ENCODE assay signal across 13 mouse cellular contexts in genomic region chr8:47324117-47324820, GRCm38 (mm10).
A peak's percentile ranks its signal among the peaks of the same experiment; 100 is the strongest.
DNase-seq lines count a peak whose midpoint lies in the region; ATAC-seq and TF ChIP-seq lines count a peak whose summit lies in the region.
"Had no signal": no experiment of that assay in that cellular context is flagged by ENCODE, and none has a peak within 500 bp of the region (broad histone marks: within the 10 kb centered on the region; RNA-seq: fewer than 3 reads in every experiment).

No protein-coding gene starts in this region.

- no peaks in the 10 kb centered on the region for H3K9me3 ChIP-seq in kidney, embryonic 15.5 days (replicated peaks)
- H3K9me3 ChIP-seq in forebrain, embryonic 14.5 days (replicated peaks; ENCODE audit: control insufficient read depth, low read length), result no peaks in the 10 kb centered on the region
- H3K9me3 ChIP-seq in midbrain, embryonic 14.5 days (ENCODE audit: control insufficient read depth, low read length), result no peaks in the 10 kb centered on the region
- H3K9me3 ChIP-seq: liver, embryonic 15.5 days had no signal

- no peak for TF ChIP-seq POLR2A in kidney, adult 2 months (IDR thresholded peaks at IDR 0.05; ENCODE audit: low read depth, low read length)

- 34% methylated on average over 16 of the region's 16 CpGs for WGBS in kidney, embryonic 15.5 days
- WGBS in kidney, adult 2 months, result 51% methylated on average over 16 of the region's 16 CpGs
- WGBS in forebrain, embryonic 14.5 days, result 21% methylated on average over 16 of the region's 16 CpGs
- 22% methylated on average over 16 of the region's 16 CpGs for WGBS in midbrain, embryonic 14.5 days

- H3K27ac ChIP-seq in kidney, embryonic 15.5 days, result no peak overlapping the region
- no peak overlapping the region for H3K27ac ChIP-seq in kidney, adult 2 months (ENCODE audit: insufficient read depth, low read depth, low read length)
- H3K27ac ChIP-seq in forebrain, embryonic 14.5 days (ENCODE audit: low read depth, low read length), result no peak overlapping the region
- H3K27ac ChIP-seq in midbrain, embryonic 14.5 days (replicated peaks; ENCODE audit: low read depth, low read length), result no peak overlapping the region
- H3K27ac ChIP-seq: left cerebral cortex, adult 2 months; liver, embryonic 15.5 days had no signal

- H3K4me3 ChIP-seq in kidney, embryonic 15.5 days (replicated peaks), result no peak overlapping the region
- no peak overlapping the region for H3K4me3 ChIP-seq in kidney, adult 2 months (ENCODE audit: insufficient read depth, low read depth, low read length)
- no peak overlapping the region for H3K4me3 ChIP-seq in forebrain, embryonic 14.5 days (ENCODE audit: low read depth, low read length)
- H3K4me3 ChIP-seq in midbrain, embryonic 14.5 days (replicated peaks; ENCODE audit: low read depth, low read length), result no peak overlapping the region
- H3K4me3 ChIP-seq: left cerebral cortex, adult 2 months; liver, embryonic 15.5 days; megakaryocyte, embryonic 14.5 days had no signal

- DNase-seq in kidney, adult 2 months, result no peak
- DNase-seq in Muller cell, postnatal 12 days (ENCODE audit: inconsistent ontology term), result peak; percentile 81
- DNase-seq in forebrain, embryonic 14.5 days (ENCODE audit: low spot score), result peak; percentile 41
- DNase-seq in midbrain, embryonic 14.5 days, result peak; percentile 33
- DNase-seq in urinary bladder, postnatal 25 days (ENCODE audit: low spot score), result no peak
- DNase-seq in adrenal gland, postnatal 25 days, result no peak
- DNase-seq: cerebellum, postnatal 10 days had no signal

- H3K4me1 ChIP-seq in kidney, embryonic 15.5 days, result peaks cover 10% of the 10 kb centered on the region; the same call in 1 of the 2 replicates
- peaks cover 4% of the 10 kb centered on the region; the same call in 1 of the 2 replicates for H3K4me1 ChIP-seq in kidney, adult 2 months (ENCODE audit: control insufficient read depth, insufficient read depth, low read length)
- H3K4me1 ChIP-seq in forebrain, embryonic 14.5 days (ENCODE audit: control insufficient read depth, insufficient read depth, low read length), result peaks cover 5% of the 10 kb centered on the region; the same call in 1 of the 2 replicates
- H3K4me1 ChIP-seq in midbrain, embryonic 14.5 days (ENCODE audit: control insufficient read depth, insufficient read depth, low read length), result peaks cover 12% of the 10 kb centered on the region
- H3K4me1 ChIP-seq: liver, embryonic 15.5 days; megakaryocyte, embryonic 14.5 days had no signal

- no peaks in the 10 kb centered on the region for H3K27me3 ChIP-seq in kidney, embryonic 15.5 days
- no peaks in the 10 kb centered on the region for H3K27me3 ChIP-seq in kidney, adult 2 months (replicated peaks; ENCODE audit: control insufficient read depth, insufficient read depth, low read length)
- H3K27me3 ChIP-seq in forebrain, embryonic 14.5 days (replicated peaks; ENCODE audit: control insufficient read depth, insufficient read depth, low read length), result no peaks in the 10 kb centered on the region
- no peaks in the 10 kb centered on the region for H3K27me3 ChIP-seq in midbrain, embryonic 14.5 days (ENCODE audit: control insufficient read depth, insufficient read depth, low read length)
- H3K27me3 ChIP-seq: liver, embryonic 15.5 days; megakaryocyte, embryonic 14.5 days had no signal

- ATAC-seq in kidney, embryonic 15.5 days (replicated peaks; ENCODE audit: low FRiP score), result 0 out of 2 replicates have a peak, but pooled peaks have one; percentile 40
- ATAC-seq in forebrain, embryonic 14.5 days, result peak; percentile 63; the same call in 1 of the 2 replicates
- ATAC-seq in midbrain, embryonic 14.5 days (ENCODE audit: low FRiP score, low TSS enrichment), result 0 out of 2 replicates have a peak, but pooled peaks have one; percentile 31
- ATAC-seq in granulocyte monocyte progenitor cell, adult 5-6 weeks (replicated peaks; ENCODE audit: poor library complexity, severe bottlenecking), result no peak
- ATAC-seq: inflammation-experienced regulatory T-cells, adult 6 months had no signal

- 0 out of 2 replicates have a peak overlapping the region, but pooled peaks have one; percentile 16 for H3K4me2 ChIP-seq in kidney, embryonic 15.5 days
- H3K4me2 ChIP-seq in forebrain, embryonic 14.5 days (ENCODE audit: low read length), result peak overlapping the region; percentile 12; the same call in 1 of the 2 replicates
- H3K4me2 ChIP-seq in midbrain, embryonic 14.5 days (ENCODE audit: low read length), result no peak overlapping the region
- H3K4me2 ChIP-seq: liver, embryonic 15.5 days had no signal

- no peaks in the 10 kb centered on the region for H3K36me3 ChIP-seq in kidney, embryonic 15.5 days
- no peaks in the 10 kb centered on the region for H3K36me3 ChIP-seq in kidney, adult 2 months (ENCODE audit: control insufficient read depth, insufficient read depth, low read length)
- H3K36me3 ChIP-seq in forebrain, embryonic 14.5 days (ENCODE audit: control insufficient read depth, insufficient read depth, low read length), result no peaks in the 10 kb centered on the region
- H3K36me3 ChIP-seq in midbrain, embryonic 14.5 days (ENCODE audit: control insufficient read depth, insufficient read depth, low read length), result no peaks in the 10 kb centered on the region
- H3K36me3 ChIP-seq: liver, embryonic 15.5 days had no signal

- H3K9ac ChIP-seq in kidney, embryonic 15.5 days, result no peak overlapping the region
- no peak overlapping the region for H3K9ac ChIP-seq in forebrain, embryonic 14.5 days (ENCODE audit: low read length)
- H3K9ac ChIP-seq in midbrain, embryonic 14.5 days (replicated peaks; ENCODE audit: low read length), result no peak overlapping the region
- H3K9ac ChIP-seq: liver, embryonic 15.5 days had no signal

- no peak for TF ChIP-seq CTCF in kidney, adult 2 months (conservative IDR thresholded peaks at IDR 0.05; ENCODE audit: insufficient read depth, insufficient read length, low read depth, low read length)

Comparison
In these comparisons a context has a peak if more than half of its experiments do, and no peak if none do; other contexts are left out.
1. DNase-seq: peak in Muller cell, postnatal 12 days (single experiment), forebrain, embryonic 14.5 days (single experiment) and midbrain, embryonic 14.5 days (single experiment); none in kidney, adult 2 months (single experiment), urinary bladder, postnatal 25 days (single experiment) and adrenal gland, postnatal 25 days (single experiment).